Mouse (Mus musculus) liver, embryonic 11.5 days (tissue): ENCODE data around the gene Sec14l1. TPM values are rescaled to one million over a fixed set of nuclear protein-coding genes. Genes with fewer than 3 reads are reported as not detected.
A peak's percentile ranks its signal among the peaks of the same experiment; 100 is the strongest.

Experiments
- ATAC-seq: fragments of 200-750 bp; cut with Nextera tagmentation; replicated peaks from 2 replicates; pipeline ENCODE4 v1.8.0; 2017; ENCODE audit warnings: moderate number of reproducible peaks, mild to moderate bottlenecking, moderate TSS enrichment, moderate library complexity; ENCODE audit not compliant: low FRiP score
- DNase-seq: peaks from one replicate; pipeline ENCODE4 v3.0.0-alpha.2; 2017; ENCODE audit warnings: low spot score
- H3K27ac ChIP-seq: fragments of 300-500 bp; sonication (generic); 2 replicates; pipeline ENCODE4 v1.5.1; 2014; ENCODE audit warnings: mild to moderate bottlenecking, low read depth, low read length, control low read depth
- H3K27me3 ChIP-seq: fragments of 300-500 bp; sonication (generic); replicated peaks from 2 replicates; pipeline ENCODE4 v1.6.1; 2014; ENCODE audit warnings: low read length, mixed read lengths; ENCODE audit not compliant: control insufficient read depth, insufficient read depth
- H3K36me3 ChIP-seq: fragments of 300-500 bp; sonication (generic); 2 replicates; pipeline ENCODE4 v1.6.1; 2014; ENCODE audit warnings: mild to moderate bottlenecking, low read length, moderate library complexity, mixed read lengths; ENCODE audit not compliant: control insufficient read depth, insufficient read depth
- H3K4me1 ChIP-seq: fragments of 300-500 bp; sonication (generic); replicated peaks from 2 replicates; pipeline ENCODE4 v1.6.1; 2014; ENCODE audit warnings: low read length, mixed read lengths; ENCODE audit not compliant: control insufficient read depth, insufficient read depth
- H3K4me2 ChIP-seq: fragments of 300-500 bp; sonication (generic); 2 replicates; pipeline ENCODE4 v1.6.1; 2014; ENCODE audit warnings: mild to moderate bottlenecking, control low read depth, moderate library complexity
- H3K4me3 ChIP-seq: fragments of 300-500 bp; sonication (generic); 2 replicates; pipeline ENCODE4 v1.5.1; 2014; ENCODE audit warnings: low read depth, low read length, control low read depth
- H3K9ac ChIP-seq: fragments of 300-500 bp; sonication (generic); 2 replicates; pipeline ENCODE4 v1.6.1; 2014; ENCODE audit warnings: low read depth, low read length, control low read depth
- H3K9me3 ChIP-seq: fragments of 300-500 bp; sonication (generic); 2 replicates; pipeline ENCODE4 v1.6.1; 2016; ENCODE audit warnings: low read length, inconsistent platforms, mixed read lengths; ENCODE audit not compliant: control insufficient read depth
- WGBS: fragments of 180-500 bp; shearing (Covaris S2); extraction: QIAGEN DNeasy Blood & Tissue Kit; methylation state at CpG from one replicate; pipeline ENCODE4 v1.1.7; 2014; 5-methylcytosine and 5-hydroxymethylcytosine counted together
- polyA plus RNA-seq: library from polyadenylated mRNA; unstranded; fragments of >200 nt; fragmentation: Nextera tagmentation; extraction: Ambion mirVana; gene quantifications from 2 replicates; pipeline ENCODE4 v1.2.1, GENCODE M21; 2014

The Sec14l1 gene
- polyA plus RNA-seq, 1 experiment from 2014 or later = 20.9 TPM

- Histone ChIP-seq H3K4me2 (no peak overlapping the region; the same call in 1 of the 2 replicates), H3K4me3 (no peak overlapping the region), H3K36me3 (no peaks in the 10 kb centered on the region), H3K9ac (no peak overlapping the region; the same call in 1 of the 2 replicates), H3K9me3 (no peaks in the 10 kb centered on the region), H3K27me3 (peaks cover 9% of the 10 kb centered on the region), H3K4me1 (peaks cover 33% of the 10 kb centered on the region), H3K27ac (no peak overlapping the region)
- 44% methylated on average over 4 of the region's 4 CpGs for WGBS
- ATAC-seq (no peak), DNase-seq (no peak)
Observed at GRCm38 (mm10) chr11:117091406-117091805, 23.6 kb upstream of the Sec14l1 start.

DNA sequence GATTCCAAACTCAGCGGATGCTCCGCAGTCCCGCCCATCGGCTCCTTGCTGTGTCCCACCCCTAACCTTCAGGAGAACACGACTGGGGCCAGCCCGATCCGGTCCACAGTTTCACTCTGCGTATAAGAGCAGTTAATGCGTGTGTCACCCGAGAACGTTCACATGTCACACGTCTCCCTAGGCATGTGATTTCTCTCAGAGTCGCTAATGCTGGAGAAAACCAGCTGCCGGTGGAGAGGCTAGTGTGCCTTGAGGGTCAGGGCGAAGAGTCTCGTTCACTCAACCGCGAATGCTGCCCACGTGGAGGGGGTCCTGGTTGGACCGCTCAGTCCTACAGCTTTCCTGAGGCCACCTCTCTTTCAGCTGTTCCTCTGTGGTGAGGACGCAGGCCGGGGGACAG is 23.1 kb upstream of the Sec14l1 start:
- Histone ChIP-seq H3K9ac (no peak overlapping the region; the same call in 1 of the 2 replicates), H3K27ac (no peak overlapping the region), H3K4me1 (peaks cover 33% of the 10 kb centered on the region), H3K4me2 (peak overlapping the region; percentile 38), H3K27me3 (peaks cover 9% of the 10 kb centered on the region), H3K9me3 (no peaks in the 10 kb centered on the region), H3K4me3 (no peak overlapping the region), H3K36me3 (no peaks in the 10 kb centered on the region)
- ATAC-seq (no peak), DNase-seq (no peak)
- 18% methylated on average over 22 of the region's 22 CpGs for WGBS

- peaks cover 9% of the 10 kb centered on the region for H3K27me3 ChIP-seq
- H3K4me2 ChIP-seq = no peak overlapping the region
- 44% methylated on average over 8 of the region's 8 CpGs for WGBS
- no peak overlapping the region for H3K4me3 ChIP-seq
- H3K27ac ChIP-seq = no peak overlapping the region
- no peaks in the 10 kb centered on the region for H3K36me3 ChIP-seq
- no peak for ATAC-seq
- no peaks in the 10 kb centered on the region for H3K9me3 ChIP-seq
- no peak for DNase-seq
- H3K4me1 ChIP-seq = peaks cover 25% of the 10 kb centered on the region
- H3K9ac ChIP-seq = no peak overlapping the region
Observed at GRCm38 (mm10) chr11:117092711-117093110, 22.3 kb upstream of the Sec14l1 start.

DNA sequence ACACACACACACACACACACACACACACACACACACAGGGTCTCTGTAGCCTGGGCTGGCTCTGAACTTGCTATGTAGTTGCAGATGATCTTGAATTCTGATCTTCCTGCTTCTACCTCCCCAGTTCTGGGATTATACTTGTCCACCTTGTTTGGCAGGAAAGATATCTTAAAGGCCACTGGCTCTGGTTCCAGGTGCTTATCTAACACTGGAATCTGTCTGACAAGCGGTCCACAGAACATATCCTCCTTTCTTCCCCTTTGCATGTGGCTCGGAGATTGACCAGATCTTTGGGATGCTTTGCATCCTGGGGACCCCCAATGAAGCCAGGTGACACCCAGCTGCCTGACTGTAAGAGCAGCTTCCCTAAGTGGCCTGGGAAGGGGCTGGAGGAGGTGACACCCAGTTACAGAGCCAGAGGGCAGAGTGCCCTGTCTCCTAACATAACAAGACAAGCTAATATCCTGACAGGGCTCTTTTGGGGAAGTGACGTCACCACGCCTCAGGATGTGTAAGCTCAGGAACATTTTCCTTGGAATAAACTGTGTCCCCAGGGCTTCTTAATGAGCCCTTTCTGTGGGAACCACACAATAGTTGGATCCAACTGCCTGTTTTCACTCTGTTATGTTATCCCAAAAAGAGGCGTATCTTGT is 20.9 kb upstream of the Sec14l1 start:
- Histone ChIP-seq H3K4me3 (no peak overlapping the region), H3K9me3 (no peaks in the 10 kb centered on the region), H3K27me3 (peaks cover 9% of the 10 kb centered on the region), H3K4me1 (peaks cover 24% of the 10 kb centered on the region), H3K4me2 (no peak overlapping the region), H3K27ac (no peak overlapping the region), H3K36me3 (no peaks in the 10 kb centered on the region), H3K9ac (no peak overlapping the region)
- no peak for DNase-seq
- WGBS = 53% methylated on average over 5 of the region's 5 CpGs
- no peak for ATAC-seq

DNA sequence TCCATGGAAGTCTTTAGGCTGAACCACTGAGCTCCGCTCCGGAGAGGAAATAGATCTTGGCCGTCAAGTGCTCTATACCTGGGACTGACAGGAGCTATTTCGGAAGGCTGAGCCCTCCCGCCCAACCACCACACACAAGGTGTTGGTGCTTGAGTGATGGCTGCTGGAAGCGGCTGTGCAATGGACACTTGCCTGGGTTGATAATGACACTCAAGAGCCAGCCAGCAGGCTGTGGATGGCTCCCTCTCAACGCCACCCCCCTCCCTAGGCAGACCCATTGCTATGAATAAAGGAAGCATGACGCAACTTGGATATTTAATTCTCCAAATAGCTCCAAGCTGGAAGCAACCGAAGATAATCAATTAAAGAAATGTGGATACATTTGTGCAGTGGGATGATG is 20.3 kb upstream of the Sec14l1 start:
- H3K27me3 ChIP-seq = peaks cover 9% of the 10 kb centered on the region
- no peak overlapping the region for H3K4me3 ChIP-seq
- DNase-seq = no peak
- no peak overlapping the region for H3K27ac ChIP-seq
- no peaks in the 10 kb centered on the region for H3K9me3 ChIP-seq
- H3K9ac ChIP-seq = no peak overlapping the region
- H3K4me2 ChIP-seq = no peak overlapping the region
- no peaks in the 10 kb centered on the region for H3K36me3 ChIP-seq
- H3K4me1 ChIP-seq = peaks cover 17% of the 10 kb centered on the region
- WGBS = 83% methylated on average over 9 of the region's 9 CpGs
- no peak for ATAC-seq

DNA sequence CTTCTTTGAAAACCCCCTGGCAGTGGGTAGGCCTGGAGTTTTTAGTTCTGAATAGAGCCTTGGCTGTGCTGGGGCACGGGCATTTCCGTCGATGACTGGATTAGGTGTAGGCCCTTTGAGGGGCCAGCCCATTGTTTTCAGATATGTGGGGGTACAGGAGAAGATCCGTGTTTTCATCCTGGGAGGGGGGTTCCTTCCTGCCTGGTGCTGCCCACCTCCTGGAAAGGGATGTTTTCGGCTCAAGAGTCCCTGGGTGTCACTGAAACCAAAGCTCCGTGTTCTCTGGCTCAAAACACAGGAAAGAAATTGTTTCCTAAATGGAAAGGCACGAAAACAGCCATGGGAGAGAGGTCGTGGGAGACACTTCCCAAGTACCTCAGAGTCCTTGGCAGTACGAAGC is 17.9 kb upstream of the Sec14l1 start:
- Histone ChIP-seq H3K4me2 (no peak overlapping the region), H3K36me3 (no peaks in the 10 kb centered on the region), H3K9ac (no peak overlapping the region), H3K4me3 (no peak overlapping the region), H3K4me1 (peaks cover 10% of the 10 kb centered on the region), H3K9me3 (no peaks in the 10 kb centered on the region), H3K27me3 (peaks cover 6% of the 10 kb centered on the region), H3K27ac (no peak overlapping the region)
- WGBS = 66% methylated on average over 9 of the region's 9 CpGs
- DNase-seq (no peak), ATAC-seq (no peak)

DNA sequence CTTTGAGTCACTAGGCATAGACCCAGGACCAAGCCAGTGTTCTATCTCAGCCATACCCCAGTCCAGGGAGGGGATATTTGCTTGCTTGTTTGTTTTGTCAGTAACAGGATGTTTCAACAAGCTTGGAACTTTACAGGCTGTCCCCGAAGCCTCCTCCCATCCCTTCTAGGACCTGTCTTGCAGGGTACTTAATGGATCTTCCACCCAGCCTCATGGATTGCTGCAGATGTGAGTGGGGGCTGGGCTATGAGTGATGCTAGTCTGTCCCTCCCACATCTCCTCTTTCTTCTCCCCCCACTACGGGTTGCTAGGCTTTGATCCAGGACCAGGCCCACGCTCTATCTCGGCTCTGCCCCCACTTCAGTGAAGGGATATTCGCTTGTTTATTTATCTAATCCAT is 16.8 kb upstream of the Sec14l1 start:
- Histone ChIP-seq H3K27ac (no peak overlapping the region), H3K9me3 (no peaks in the 10 kb centered on the region), H3K36me3 (no peaks in the 10 kb centered on the region), H3K4me1 (peaks cover 5% of the 10 kb centered on the region), H3K4me3 (no peak overlapping the region), H3K4me2 (no peak overlapping the region), H3K27me3 (peaks cover 6% of the 10 kb centered on the region), H3K9ac (no peak overlapping the region)
- WGBS = 45% methylated on average over 5 of the region's 5 CpGs
- DNase-seq (no peak), ATAC-seq (no peak)

DNA sequence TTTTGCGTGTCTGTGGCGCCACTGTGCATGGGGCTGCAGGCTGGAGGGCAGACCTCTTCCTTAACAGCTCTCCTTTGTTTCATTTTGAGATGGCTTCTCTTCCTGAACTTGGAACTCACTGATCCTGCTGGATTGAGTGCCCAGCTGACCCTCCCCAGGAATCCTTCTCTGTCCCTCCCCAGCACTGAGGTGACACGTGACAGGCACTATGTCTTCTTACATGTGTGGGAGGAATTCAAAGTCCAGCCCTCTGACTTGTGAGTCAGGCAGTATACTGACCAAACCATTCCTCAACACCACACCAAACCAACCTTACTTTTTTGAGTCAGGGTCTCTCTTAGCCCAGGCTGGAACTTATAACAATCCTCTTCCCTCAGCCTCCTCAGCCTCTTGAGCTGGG is 16.2 kb upstream of the Sec14l1 start:
- peaks cover 5% of the 10 kb centered on the region for H3K4me1 ChIP-seq

GRCm38 (mm10) chr11:117099372-117099771 is 15.6 kb upstream of the Sec14l1 start:
- 53% methylated on average over 2 of the region's 2 CpGs for WGBS
- Histone ChIP-seq H3K27me3 (peaks cover 6% of the 10 kb centered on the region), H3K9me3 (no peaks in the 10 kb centered on the region), H3K36me3 (no peaks in the 10 kb centered on the region), H3K4me3 (no peak overlapping the region), H3K9ac (no peak overlapping the region), H3K4me2 (no peak overlapping the region), H3K4me1 (peaks cover 5% of the 10 kb centered on the region), H3K27ac (no peak overlapping the region)
- DNase-seq = no peak
- no peak for ATAC-seq

More for the DNA sequence above, 16.2 kb upstream of the Sec14l1 start:
- Histone ChIP-seq H3K4me2 (no peak overlapping the region), H3K27ac (no peak overlapping the region), H3K27me3 (peaks cover 6% of the 10 kb centered on the region), H3K9me3 (no peaks in the 10 kb centered on the region), H3K36me3 (no peaks in the 10 kb centered on the region), H3K4me3 (no peak overlapping the region), H3K9ac (no peak overlapping the region)
- DNase-seq = no peak
- ATAC-seq = no peak
- 74% methylated on average over 3 of the region's 3 CpGs for whole genome bisulfite sequencing
